Mouse (Mus musculus) heart, postnatal 0 days (tissue): ENCODE measurements around the gene Olfr374.

Experiments
- CTCF ChIP-seq: IDR thresholded peaks from 2 replicates; pipeline ENCODE4 v1.5.1; 2016; ENCODE audit warnings: antibody characterized with exemption, control low read depth, low read depth
- EP300 ChIP-seq: IDR thresholded peaks from 2 replicates; pipeline ENCODE4 v1.6.1; 2016; ENCODE audit warnings: antibody characterized with exemption, low read depth

- TF ChIP-seq CTCF, result no peak
- TF ChIP-seq EP300, result no peak
Measured at GRCm38 (mm10) chr8:72110876-72111275, 4.0 kb downstream of the Olfr374 start.
